Mouse (Mus musculus) cerebellum, postnatal 10 days (tissue): ENCODE results near the gene Scrn2.

Experiments
- DNase-seq, 2 experiments: peaks; one replicate each; pipeline ENCODE4 v3.0.0; 2021; ENCODE audit warnings: mixed read lengths in 2 of 2

Scrn2 gene

GRCm38 (mm10) chr11:97029686-97030417 lies at the start of gene Scrn2:
Scrn2 (plus strand) TSS chr11:97029938.
- DNase-seq, result peak; percentile 89 to 92

- no peak for DNase-seq
These were observed 49.7 kb upstream of the Scrn2 start for GRCm38 (mm10) chr11:96980021-96980420.

GRCm38 (mm10) chr11:96981461-96981860 lies 48.3 kb upstream of the Scrn2 start:
- no peak for DNase-seq

DNA sequence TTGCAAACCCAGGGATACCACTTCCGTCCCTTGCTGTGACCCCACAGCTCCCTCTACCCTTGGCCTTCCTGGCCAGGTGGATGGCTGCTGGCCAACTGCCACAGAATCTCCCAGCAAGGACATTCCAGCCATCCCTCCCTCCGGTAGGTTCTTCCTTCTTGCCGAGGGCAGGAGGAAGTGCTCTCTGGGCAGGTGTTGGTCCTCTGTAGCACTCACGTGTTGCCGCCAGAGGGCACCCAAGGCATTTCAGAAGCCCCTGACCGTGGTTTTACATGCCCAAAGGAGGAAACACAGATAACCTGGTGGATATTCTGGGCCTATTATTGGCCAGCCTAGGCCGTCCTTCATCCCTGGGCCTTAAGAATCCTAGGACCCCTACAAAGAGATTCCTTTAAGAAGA lies 47.4 kb upstream of the Scrn2 start:
- peak; percentile 91 to 92 for DNase-seq

DNA sequence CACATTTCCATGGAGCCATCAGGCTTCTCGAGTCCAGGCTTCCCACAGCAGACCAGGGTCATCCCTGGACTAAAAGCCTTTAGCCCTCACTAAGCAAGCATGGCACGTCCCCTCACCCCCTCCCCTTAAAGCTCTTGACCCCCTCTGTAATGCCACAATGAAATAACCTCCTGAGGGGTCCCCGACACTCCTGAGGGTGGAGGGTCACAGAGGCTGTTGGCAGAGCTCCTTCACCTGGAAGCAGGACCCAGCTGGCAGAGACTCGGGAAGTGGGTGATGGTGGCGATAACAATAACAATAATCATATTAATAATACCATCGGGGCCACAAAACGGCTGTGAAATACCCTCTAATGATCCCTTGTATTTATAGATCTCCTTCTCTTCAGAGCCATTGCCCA lies 46.9 kb upstream of the Scrn2 start, which contains the start of gene Sp2:
Gene Sp2, minus strand, starts transcription at position 101 of the 400 bp plus-strand sequence.
- DNase-seq, result peak in 1 of 2 experiments; percentile 27

DNA sequence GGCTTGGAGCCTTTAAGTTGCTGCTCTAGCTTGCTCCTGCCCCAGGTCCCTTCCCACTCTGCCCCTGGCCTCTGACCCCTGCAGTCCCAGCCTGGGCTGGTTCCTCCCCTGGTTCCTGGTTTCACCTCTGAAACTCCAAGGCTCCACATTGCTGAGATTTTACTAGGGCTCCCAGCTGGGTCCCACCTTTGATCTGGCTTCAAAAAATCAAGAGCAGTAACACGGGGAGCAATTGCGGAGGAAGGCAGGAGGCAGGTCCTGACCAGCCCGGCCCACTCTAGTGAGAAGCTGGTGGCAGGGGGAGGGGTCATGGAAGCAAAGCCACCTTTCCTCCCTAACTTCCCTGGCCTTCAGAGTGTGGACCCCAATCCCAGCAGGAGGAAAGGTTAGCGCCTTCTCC lies 44.8 kb upstream of the Scrn2 start:
- no peak for DNase-seq

- DNase-seq, result no peak
These were observed 43.3 kb upstream of the Scrn2 start for GRCm38 (mm10) chr11:96986463-96986862.

DNA sequence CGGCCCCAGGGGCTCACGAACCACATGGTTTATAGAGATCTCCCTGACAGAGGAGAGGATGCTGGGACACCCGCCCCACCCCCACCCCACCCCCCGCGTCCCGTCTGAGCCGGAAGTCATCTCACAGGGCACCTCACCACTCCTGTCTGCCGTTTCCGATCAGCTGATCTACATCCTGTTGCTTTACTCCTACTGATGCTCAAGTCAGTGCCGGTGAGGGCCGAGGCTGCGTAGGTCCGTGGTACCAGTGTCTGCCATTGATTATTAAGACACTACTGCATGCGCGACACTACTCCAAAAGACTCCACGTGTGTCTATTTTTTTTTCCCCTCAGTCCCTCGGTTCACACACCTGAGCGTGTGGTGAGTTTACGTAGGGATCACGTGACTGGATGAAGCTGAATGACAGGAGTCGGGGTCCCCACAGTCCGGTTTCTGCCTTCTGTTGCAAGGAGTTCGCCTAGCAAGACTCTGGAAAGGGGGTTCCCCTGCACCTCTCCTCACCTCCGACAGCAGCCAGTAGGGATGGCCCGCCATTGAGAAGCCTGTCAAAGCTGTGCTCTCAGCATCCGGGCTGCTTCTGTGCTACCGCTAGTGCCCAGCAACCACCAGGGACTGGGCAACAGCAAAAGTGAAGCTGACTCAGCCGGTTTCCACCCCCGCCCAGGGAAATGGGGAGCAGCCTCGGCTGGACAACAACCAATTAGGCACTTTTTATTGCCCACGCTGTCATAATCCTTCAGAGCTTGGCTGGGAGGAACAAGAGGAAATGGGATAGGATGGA lies 41.7 kb upstream of the Scrn2 start:
- DNase-seq, result no peak

- DNase-seq, result no peak
These were observed 38.2 kb upstream of the Scrn2 start for GRCm38 (mm10) chr11:96991501-96991900.

DNA sequence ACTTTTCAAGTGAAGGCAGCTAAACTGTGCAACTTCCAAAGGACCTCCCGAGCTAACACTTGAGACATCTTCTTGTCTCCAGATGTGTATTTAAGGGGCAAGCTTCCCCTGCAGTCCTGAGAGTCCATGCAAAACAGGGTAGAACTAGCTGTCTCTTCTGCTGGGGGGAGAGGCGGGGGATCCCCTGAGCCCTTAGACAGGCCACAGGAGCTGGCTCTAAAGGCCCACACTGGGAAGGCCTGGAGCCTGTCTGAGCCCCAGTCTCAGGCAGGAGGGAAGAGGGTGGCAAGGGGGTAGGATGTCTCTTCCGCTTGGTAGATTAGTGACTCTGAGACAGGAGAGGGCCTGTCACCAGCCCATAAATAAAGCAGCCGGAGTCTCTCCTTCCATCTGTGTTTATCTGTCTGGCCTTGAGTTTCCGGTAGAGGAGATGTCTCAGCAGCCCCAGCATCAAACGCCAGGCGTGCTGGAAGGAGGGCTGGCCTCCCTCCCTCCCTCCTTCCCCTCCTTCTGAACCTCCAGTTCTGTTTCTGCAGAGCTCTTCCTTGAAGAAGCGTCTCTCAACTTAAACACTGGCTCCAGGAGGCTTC lies 36.9 kb upstream of the Scrn2 start:
- no peak for DNase-seq

GRCm38 (mm10) chr11:96995031-96995430 lies 34.7 kb upstream of the Scrn2 start:
- no peak for DNase-seq

- no peak for DNase-seq
These were observed 33.6 kb upstream of the Scrn2 start for GRCm38 (mm10) chr11:96995836-96996772.

GRCm38 (mm10) chr11:96996773-96997379 lies 32.9 kb upstream of the Scrn2 start:
- no peak for DNase-seq

GRCm38 (mm10) chr11:96997380-96997956 lies 32.3 kb upstream of the Scrn2 start:
- peak; percentile 54 to 57 for DNase-seq

- no peak for DNase-seq
These were observed 26.6 kb upstream of the Scrn2 start for GRCm38 (mm10) chr11:97003170-97003569.

GRCm38 (mm10) chr11:97007093-97007794 lies 22.5 kb upstream of the Scrn2 start:
- DNase-seq, result no peak

- no peak for DNase-seq
These were observed 20.4 kb upstream of the Scrn2 start for GRCm38 (mm10) chr11:97009198-97009790.

- peak; percentile 48 to 59 for DNase-seq
These were observed 16.5 kb upstream of the Scrn2 start, which contains the start of gene Sp6 for GRCm38 (mm10) chr11:97013121-97013670. Sp6 (plus strand) TSS chr11:97013394.

- peak in 1 of 2 experiments; percentile 18 for DNase-seq
These were observed 11.8 kb upstream of the Scrn2 start for GRCm38 (mm10) chr11:97017696-97018582.
